Comparison of ENCODE assay signal across 8 mouse cellular contexts in the genomic region with DNA sequence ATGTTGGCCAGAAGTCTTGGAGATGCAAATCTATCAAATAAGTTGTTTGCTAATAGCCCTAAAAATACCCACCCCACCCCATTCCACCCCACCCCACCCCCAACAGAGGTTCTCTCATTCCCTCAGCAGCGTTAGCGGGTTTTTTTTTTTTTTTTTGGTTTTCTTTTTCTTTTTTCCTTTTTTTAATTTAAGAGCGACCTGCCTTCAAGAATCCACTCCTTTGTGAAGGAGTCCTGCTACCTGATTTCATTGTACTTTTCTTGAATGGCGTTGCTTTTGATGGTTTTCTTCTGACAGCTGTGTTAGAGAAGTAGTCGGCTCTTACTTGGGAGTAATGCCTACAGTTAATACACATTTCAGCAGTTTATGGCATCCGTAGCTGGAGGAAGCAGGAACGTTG. TPM values are rescaled to one million over a fixed set of nuclear protein-coding genes. Genes with fewer than 3 reads are reported as not detected.
A peak's percentile ranks its signal among the peaks of the same experiment; 100 is the strongest.
DNase-seq lines count a peak whose midpoint lies in the region; ATAC-seq and TF ChIP-seq lines count a peak whose summit lies in the region.

No protein-coding gene starts in this region.

- H3K4me3 ChIP-seq in heart, postnatal 0 days (ENCODE audit: low read depth, low read length): peak overlapping the region; percentile 94
- H3K4me3 ChIP-seq in hindbrain, postnatal 0 days (ENCODE audit: low read length): peak overlapping the region; percentile 99
- peak overlapping the region; percentile 96 for H3K4me3 ChIP-seq in midbrain, embryonic 14.5 days (replicated peaks; ENCODE audit: low read depth, low read length)
- no peak overlapping the region for H3K4me3 ChIP-seq in thymus, adult 2 months (ENCODE audit: control insufficient read depth, insufficient read depth, low read length)

- H3K9me3 ChIP-seq in heart, postnatal 0 days (replicated peaks; ENCODE audit: control insufficient read depth, low read length): no peaks in the 10 kb centered on the region
- H3K9me3 ChIP-seq in hindbrain, postnatal 0 days (ENCODE audit: low read length): no peaks in the 10 kb centered on the region
- no peaks in the 10 kb centered on the region for H3K9me3 ChIP-seq in midbrain, embryonic 14.5 days (ENCODE audit: control insufficient read depth, low read length)

- H3K9ac ChIP-seq in heart, postnatal 0 days (replicated peaks; ENCODE audit: low read depth, low read length): peak overlapping the region; percentile 80; the same call in 1 of the 2 replicates
- H3K9ac ChIP-seq in hindbrain, postnatal 0 days (replicated peaks; ENCODE audit: low read length): peak overlapping the region; percentile 80; the same call in 1 of the 2 replicates
- peak overlapping the region; percentile 86 for H3K9ac ChIP-seq in midbrain, embryonic 14.5 days (replicated peaks; ENCODE audit: low read length)

- TF ChIP-seq EP300 in heart, postnatal 0 days (IDR thresholded peaks at IDR 0.05; ENCODE audit: low read depth): no peak

- WGBS in heart, postnatal 0 days: 33% methylated on average over 7 of the region's 7 CpGs
- WGBS in hindbrain, postnatal 0 days: 26% methylated on average over 7 of the region's 7 CpGs
- WGBS in midbrain, embryonic 14.5 days: 32% methylated on average over 7 of the region's 7 CpGs
- WGBS in thymus, adult 2 months: 27% methylated on average over 7 of the region's 7 CpGs

- H3K4me1 ChIP-seq in heart, postnatal 0 days (ENCODE audit: control insufficient read depth, insufficient read depth): peaks cover 12% of the 10 kb centered on the region; the same call in 1 of the 2 replicates
- peaks cover 6% of the 10 kb centered on the region; the same call in 1 of the 2 replicates for H3K4me1 ChIP-seq in hindbrain, postnatal 0 days (ENCODE audit: insufficient read depth, low read length)
- H3K4me1 ChIP-seq in midbrain, embryonic 14.5 days (ENCODE audit: control insufficient read depth, insufficient read depth, low read length): peaks cover 14% of the 10 kb centered on the region; the same call in 1 of the 2 replicates
- H3K4me1 ChIP-seq in thymus, adult 2 months (replicated peaks; ENCODE audit: control insufficient read depth, insufficient read depth, low read length): peaks cover 8% of the 10 kb centered on the region

- H3K27ac ChIP-seq in heart, postnatal 0 days (ENCODE audit: low read depth): no peak overlapping the region
- H3K27ac ChIP-seq in hindbrain, postnatal 0 days: no peak overlapping the region
- H3K27ac ChIP-seq in midbrain, embryonic 14.5 days (replicated peaks; ENCODE audit: low read depth, low read length): no peak overlapping the region
- H3K27ac ChIP-seq in thymus, adult 2 months (ENCODE audit: control insufficient read depth, insufficient read depth, low read length): no peak overlapping the region

- intact Hi-C loops in heart, postnatal 10 days (cut with DNase I): loop anchor here (2.0 to 10.0 kb wide), 2 partner anchors 45 to 411 kb away; partner anchors contain the start of genes Dtymk, Pask and Ppp1r7

- DNase-seq in heart, postnatal 0 days (ENCODE audit: low spot score): no peak
- no peak for DNase-seq in heart, postnatal 10 days
- DNase-seq in brain, embryonic 14.5 days (ENCODE audit: low read depth): peak; percentile 14
- no peak for DNase-seq in hindbrain, postnatal 0 days (ENCODE audit: low spot score)
- no peak for DNase-seq in midbrain, embryonic 14.5 days
- no peak for DNase-seq in spleen, postnatal 4 days (ENCODE audit: low spot score in 2 of 2)
- DNase-seq in frontal cortex, postnatal 25 days (ENCODE audit: low spot score in 2 of 2): no peak
- no peak for DNase-seq in thymus, adult 2 months

- no peak for TF ChIP-seq CTCF in heart, postnatal 0 days (IDR thresholded peaks at IDR 0.05; ENCODE audit: low read depth)
- TF ChIP-seq CTCF in brain, embryonic 14.5 days (IDR thresholded peaks at IDR 0.05; ENCODE audit: borderline replicate concordance, extremely low read depth, insufficient read depth, insufficient read length): no peak
- no peak for TF ChIP-seq CTCF in hindbrain, postnatal 0 days (IDR thresholded peaks at IDR 0.05; ENCODE audit: low read depth)
- TF ChIP-seq CTCF in thymus, adult 2 months (IDR thresholded peaks at IDR 0.05; ENCODE audit: borderline replicate concordance, control insufficient read depth, extremely low read depth, insufficient read depth, low read length, poor library complexity): no peak

- H3K27me3 ChIP-seq in heart, postnatal 0 days (ENCODE audit: control insufficient read depth, insufficient read depth, low read length): no peaks in the 10 kb centered on the region
- no peaks in the 10 kb centered on the region for H3K27me3 ChIP-seq in hindbrain, postnatal 0 days (ENCODE audit: insufficient read depth, low read length)
- no peaks in the 10 kb centered on the region for H3K27me3 ChIP-seq in midbrain, embryonic 14.5 days (ENCODE audit: control insufficient read depth, insufficient read depth, low read length)
- H3K27me3 ChIP-seq in thymus, adult 2 months (ENCODE audit: control insufficient read depth, insufficient read depth, low read length): no peaks in the 10 kb centered on the region

- peak overlapping the region; percentile 67 for H3K4me2 ChIP-seq in heart, postnatal 0 days (ENCODE audit: low read depth, low read length)
- peak overlapping the region; percentile 90 for H3K4me2 ChIP-seq in hindbrain, postnatal 0 days (ENCODE audit: low read depth, low read length)
- peak overlapping the region; percentile 86 for H3K4me2 ChIP-seq in midbrain, embryonic 14.5 days (ENCODE audit: low read length)

- no peak for TF ChIP-seq POLR2A in brain, embryonic 14.5 days (IDR thresholded peaks at IDR 0.05; ENCODE audit: borderline replicate concordance, extremely low read depth, insufficient read depth, insufficient read length, poor library complexity, severe bottlenecking)
- TF ChIP-seq POLR2A in thymus, adult 2 months (IDR thresholded peaks at IDR 0.05; ENCODE audit: control insufficient read depth, extremely low read depth, insufficient read depth, low read length, poor library complexity): no peak

- peaks cover 1% of the 10 kb centered on the region; the same call in 1 of the 2 replicates for H3K36me3 ChIP-seq in heart, postnatal 0 days (replicated peaks; ENCODE audit: control insufficient read depth, insufficient read depth, low read length)
- no peaks in the 10 kb centered on the region for H3K36me3 ChIP-seq in hindbrain, postnatal 0 days (ENCODE audit: insufficient read depth, low read length)
- H3K36me3 ChIP-seq in midbrain, embryonic 14.5 days (ENCODE audit: control insufficient read depth, insufficient read depth, low read length): peaks cover under 1% of the 10 kb centered on the region; the same call in 1 of the 2 replicates
- no peaks in the 10 kb centered on the region for H3K36me3 ChIP-seq in thymus, adult 2 months (ENCODE audit: control insufficient read depth, insufficient read depth, low read length)

- no peak for ATAC-seq in heart, postnatal 0 days (ENCODE audit: insufficient read depth, low read depth)
- ATAC-seq in hindbrain, postnatal 0 days: no peak
- ATAC-seq in midbrain, embryonic 14.5 days (ENCODE audit: low FRiP score, low TSS enrichment): no peak

RNA-seq across cellular contexts. Expression of gene Thap4, which starts 1.0 kb away (rescaled TPM):
- 57.2 and 81.4 TPM in 2 replicates for total RNA-seq in heart, postnatal 0 days (2014; rRNA removed; ENCODE audit: low replicate concordance)
- polyA plus RNA-seq in heart, postnatal 0 days (2015; fragmentation: Nextera tagmentation; extraction: Ambion mirVana): 53.9 and 56.7 TPM in 2 replicates
- 10 to 100 TPM; 65.3 to 74.0 TPM for total RNA-seq in heart, postnatal 10 days (2021)
- polyA plus RNA-seq in brain, embryonic 14.5 days (2012; rRNA removed): 44.9 and 53.1 TPM in 2 replicates
- 41.5 and 58.7 TPM in 2 replicates for total RNA-seq in hindbrain, postnatal 0 days (2014; rRNA removed)
- polyA plus RNA-seq in hindbrain, postnatal 0 days (2015; fragmentation: Nextera tagmentation; extraction: Ambion mirVana): 49.9 and 50.2 TPM in 2 replicates
- polyA plus RNA-seq in midbrain, embryonic 14.5 days (2014; fragmentation: Nextera tagmentation; extraction: Ambion mirVana): 39.2 and 46.3 TPM in 2 replicates
- polyA plus RNA-seq in thymus, adult 2 months (2012; rRNA removed): 34.5 and 38.9 TPM in 2 replicates

RNA-seq across cellular contexts. Expression of gene Atg4b, which starts 4.3 kb away (rescaled TPM):
- total RNA-seq in heart, postnatal 0 days (2014; rRNA removed; ENCODE audit: low replicate concordance): 22.3 and 47.8 TPM in 2 replicates
- 50.3 and 61.1 TPM in 2 replicates for polyA plus RNA-seq in heart, postnatal 0 days (2015; fragmentation: Nextera tagmentation; extraction: Ambion mirVana)
- total RNA-seq in heart, postnatal 10 days (2021): 10 to 100 TPM; 46.6 to 55.0 TPM
- polyA plus RNA-seq in brain, embryonic 14.5 days (2012; rRNA removed): 70.7 and 78.1 TPM in 2 replicates
- total RNA-seq in hindbrain, postnatal 0 days (2014; rRNA removed): 51.1 and 75.8 TPM in 2 replicates
- polyA plus RNA-seq in hindbrain, postnatal 0 days (2015; fragmentation: Nextera tagmentation; extraction: Ambion mirVana): 75.0 and 76.3 TPM in 2 replicates
- 101 and 102 TPM in 2 replicates for polyA plus RNA-seq in midbrain, embryonic 14.5 days (2014; fragmentation: Nextera tagmentation; extraction: Ambion mirVana)
- 69.1 and 75.6 TPM in 2 replicates for polyA plus RNA-seq in thymus, adult 2 months (2012; rRNA removed)

RNA-seq across cellular contexts. Expression of gene Dtymk, which starts 46.1 kb away (rescaled TPM):
- 45.6 and 58.7 TPM in 2 replicates for total RNA-seq in heart, postnatal 0 days (2014; rRNA removed; ENCODE audit: low replicate concordance)
- 86.7 and 94.8 TPM in 2 replicates for polyA plus RNA-seq in heart, postnatal 0 days (2015; fragmentation: Nextera tagmentation; extraction: Ambion mirVana)
- total RNA-seq in heart, postnatal 10 days (2021): 10 to 100 TPM; 43.8 to 46.8 TPM
- 145 and 243 TPM in 2 replicates for polyA plus RNA-seq in brain, embryonic 14.5 days (2012; rRNA removed)
- 74.4 and 76.0 TPM in 2 replicates for total RNA-seq in hindbrain, postnatal 0 days (2014; rRNA removed)
- 129 and 136 TPM in 2 replicates for polyA plus RNA-seq in hindbrain, postnatal 0 days (2015; fragmentation: Nextera tagmentation; extraction: Ambion mirVana)
- 143 and 144 TPM in 2 replicates for polyA plus RNA-seq in midbrain, embryonic 14.5 days (2014; fragmentation: Nextera tagmentation; extraction: Ambion mirVana)
- polyA plus RNA-seq in thymus, adult 2 months (2012; rRNA removed): 146 and 149 TPM in 2 replicates

RNA-seq across cellular contexts. Expression of gene Ing5, which starts 48.1 kb away (rescaled TPM):
- 5.1 and 9.9 TPM in 2 replicates for total RNA-seq in heart, postnatal 0 days (2014; rRNA removed; ENCODE audit: low replicate concordance)
- polyA plus RNA-seq in heart, postnatal 0 days (2015; fragmentation: Nextera tagmentation; extraction: Ambion mirVana): 5.8 and 6.4 TPM in 2 replicates
- 10 to 100 TPM in 1 of 2 experiments, 1 to 10 TPM in 1; 9.8 to 10.4 TPM for total RNA-seq in heart, postnatal 10 days (2021)
- polyA plus RNA-seq in brain, embryonic 14.5 days (2012; rRNA removed): 9.0 and 10.2 TPM in 2 replicates
- 9.4 and 9.9 TPM in 2 replicates for total RNA-seq in hindbrain, postnatal 0 days (2014; rRNA removed)
- 7.0 and 7.1 TPM in 2 replicates for polyA plus RNA-seq in hindbrain, postnatal 0 days (2015; fragmentation: Nextera tagmentation; extraction: Ambion mirVana)
- polyA plus RNA-seq in midbrain, embryonic 14.5 days (2014; fragmentation: Nextera tagmentation; extraction: Ambion mirVana): 9.6 and 9.7 TPM in 2 replicates
- polyA plus RNA-seq in thymus, adult 2 months (2012; rRNA removed): 10.9 and 11.0 TPM in 2 replicates
